Mouse (Mus musculus) splenic B cell, adult 2 months (primary cell): ENCODE measurements around the gene Kcnk15.

Source experiments
- DNase-seq: peaks from one replicate; pipeline ENCODE4 v3.0.0-alpha.2; 2011; ENCODE audit warnings: low read depth, low spot score
- H3K27me3 ChIP-seq: 2 replicates; pipeline ENCODE4 v1.6.1; 2012; ENCODE audit warnings: mild to moderate bottlenecking, low read length, moderate library complexity, mixed read lengths; ENCODE audit not compliant: control insufficient read depth, poor library complexity, insufficient read depth, severe bottlenecking
- H3K36me3 ChIP-seq: 2 replicates; pipeline ENCODE4 v1.6.1; 2012; ENCODE audit warnings: mild to moderate bottlenecking, low read length, moderate library complexity, mixed read lengths; ENCODE audit not compliant: control insufficient read depth, poor library complexity, insufficient read depth, severe bottlenecking

The Kcnk15 gene

GRCm38 (mm10) chr2:163893446-163894370 is 40.3 kb downstream of the Kcnk15 start:
- Histone ChIP-seq H3K36me3 (no peaks in the 10 kb centered on the region), H3K27me3 (no peaks in the 10 kb centered on the region)
- DNase-seq = no peak

- Histone ChIP-seq H3K27me3 (no peaks in the 10 kb centered on the region), H3K36me3 (no peaks in the 10 kb centered on the region)
- DNase-seq = no peak
Measured at GRCm38 (mm10) chr2:163895156-163895555, 41.7 kb downstream of the Kcnk15 start.

GRCm38 (mm10) chr2:163897026-163897425 is 43.6 kb downstream of the Kcnk15 start:
- Histone ChIP-seq H3K36me3 (no peaks in the 10 kb centered on the region), H3K27me3 (no peaks in the 10 kb centered on the region)
- DNase-seq = no peak

- no peaks in the 10 kb centered on the region for H3K27me3 ChIP-seq
- no peak for DNase-seq
- no peaks in the 10 kb centered on the region for H3K36me3 ChIP-seq
Measured at GRCm38 (mm10) chr2:163897988-163898535, 44.6 kb downstream of the Kcnk15 start.

GRCm38 (mm10) chr2:163899910-163900411 is 46.5 kb downstream of the Kcnk15 start:
- no peaks in the 10 kb centered on the region for H3K27me3 ChIP-seq
- H3K36me3 ChIP-seq = no peaks in the 10 kb centered on the region
- no peak for DNase-seq

- no peaks in the 10 kb centered on the region for H3K27me3 ChIP-seq
- no peak for DNase-seq
- H3K36me3 ChIP-seq = no peaks in the 10 kb centered on the region
Measured at GRCm38 (mm10) chr2:163901043-163901442, 47.6 kb downstream of the Kcnk15 start.

GRCm38 (mm10) chr2:163902448-163902847 is 49.0 kb downstream of the Kcnk15 start:
- Histone ChIP-seq H3K36me3 (no peaks in the 10 kb centered on the region), H3K27me3 (no peaks in the 10 kb centered on the region)
- DNase-seq = no peak

- DNase-seq = no peak
- no peaks in the 10 kb centered on the region for H3K36me3 ChIP-seq
- no peaks in the 10 kb centered on the region for H3K27me3 ChIP-seq
Measured at GRCm38 (mm10) chr2:163903461-163903860, 50.0 kb downstream of the Kcnk15 start.

- H3K27me3 ChIP-seq = no peaks in the 10 kb centered on the region
- DNase-seq = no peak
- no peaks in the 10 kb centered on the region for H3K36me3 ChIP-seq
Measured at GRCm38 (mm10) chr2:163904323-163904722, 50.9 kb downstream of the Kcnk15 start.

GRCm38 (mm10) chr2:163907131-163907530 is 53.7 kb downstream of the Kcnk15 start:
- Histone ChIP-seq H3K27me3 (no peaks in the 10 kb centered on the region), H3K36me3 (no peaks in the 10 kb centered on the region)
- DNase-seq = no peak
